Mouse (Mus musculus) liver, adult 2 months (tissue): ENCODE data around the gene Tmem218.

Source experiments
- CTCF ChIP-seq: fragments of 200-500 bp; IDR thresholded peaks from 2 replicates; pipeline ENCODE4 v1.5.1; 2011; ENCODE audit warnings: low read depth, low read length, control low read depth
- POLR2A ChIP-seq: fragments of 200-500 bp; IDR thresholded peaks from 2 replicates; pipeline ENCODE4 v1.6.1; 2011; ENCODE audit warnings: low read length, control low read depth; ENCODE audit not compliant: insufficient read depth; ENCODE audit errors: extremely low read depth

DNA sequence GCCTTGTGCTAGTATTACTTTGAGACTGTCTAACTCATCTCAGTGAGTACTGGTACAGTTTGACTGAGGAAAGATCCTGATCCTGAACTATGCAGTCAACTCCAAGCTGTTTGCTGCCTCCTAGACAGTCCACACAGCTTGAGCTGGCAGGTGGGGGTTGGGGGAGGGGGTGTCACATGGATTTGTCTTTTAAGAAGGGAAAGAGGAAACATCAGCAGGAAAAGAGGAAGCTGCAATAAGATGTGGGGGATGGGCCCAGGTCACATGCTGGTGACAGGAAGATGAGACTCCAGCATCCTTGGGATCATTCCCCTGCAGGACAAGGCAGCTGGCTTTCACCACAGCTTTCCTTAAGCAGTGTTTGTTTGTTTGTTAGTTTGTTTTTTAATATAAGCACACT is 39.4 kb downstream of the Tmem218 start:
- TF ChIP-seq CTCF (no peak), POLR2A (no peak)
